Mouse (Mus musculus) spleen, embryonic (tissue): Measurements from ENCODE around the gene Adgrf2.

Source experiments
- CTCF ChIA-PET: fragments of 350-600 bp; sonication (Branson Sonifier 250); formaldehyde crosslinking; loops from one replicate; lab custom pipeline; 2022; lab: Charles Lee

Adgrf2 gene

DNA sequence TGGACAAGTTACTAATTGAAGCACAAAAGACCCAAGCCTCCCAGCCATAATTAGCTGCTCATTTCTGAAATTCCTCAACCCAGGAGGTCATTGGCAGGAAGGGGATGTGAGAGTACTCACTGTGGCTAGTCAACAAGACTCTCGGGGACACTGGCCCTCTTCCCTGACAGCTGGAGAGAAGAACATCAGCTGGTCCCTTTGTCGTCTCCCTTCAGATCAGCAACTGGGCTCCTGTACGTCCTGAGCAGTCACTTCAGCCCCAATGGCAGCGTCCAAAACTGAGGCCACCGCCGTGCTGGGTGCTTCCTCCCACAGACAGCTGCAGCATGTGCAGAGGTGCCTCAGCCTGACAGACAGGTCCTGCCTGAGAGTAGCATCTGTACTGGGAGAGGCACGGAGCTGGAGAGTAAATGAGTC lies at the start of gene Adgrf2:
TSS of gene Adgrf2 (minus strand) at position 379 of the 417 bp plus-strand sequence.
- CTCF ChIA-PET, result no interaction called here

- CTCF ChIA-PET, result no interaction called here
Measured at GRCm38 (mm10) chr17:42790787-42791186, 48.8 kb upstream of the Adgrf2 start.

DNA sequence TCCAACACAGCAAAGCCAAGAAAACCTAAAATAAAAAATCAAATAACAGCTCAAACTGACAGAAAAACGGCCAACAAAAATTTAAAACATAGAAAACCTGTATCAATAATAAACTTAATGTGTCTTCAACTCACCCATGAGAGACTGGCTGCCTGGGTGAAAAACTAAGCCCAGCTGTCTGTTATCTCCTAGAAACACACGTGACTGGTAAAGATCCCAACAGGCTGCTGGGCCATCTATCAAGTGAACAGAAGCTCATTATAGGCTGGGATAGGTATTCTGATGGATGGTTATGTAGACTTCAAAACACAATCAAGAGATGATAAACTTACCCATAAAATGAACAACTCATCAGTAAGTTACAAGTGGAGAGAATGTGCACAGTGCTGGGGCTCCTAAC lies 47.7 kb upstream of the Adgrf2 start:
- CTCF ChIA-PET, result no interaction called here

GRCm38 (mm10) chr17:42788686-42789453 lies 46.9 kb upstream of the Adgrf2 start:
- CTCF ChIA-PET, result no interaction called here

DNA sequence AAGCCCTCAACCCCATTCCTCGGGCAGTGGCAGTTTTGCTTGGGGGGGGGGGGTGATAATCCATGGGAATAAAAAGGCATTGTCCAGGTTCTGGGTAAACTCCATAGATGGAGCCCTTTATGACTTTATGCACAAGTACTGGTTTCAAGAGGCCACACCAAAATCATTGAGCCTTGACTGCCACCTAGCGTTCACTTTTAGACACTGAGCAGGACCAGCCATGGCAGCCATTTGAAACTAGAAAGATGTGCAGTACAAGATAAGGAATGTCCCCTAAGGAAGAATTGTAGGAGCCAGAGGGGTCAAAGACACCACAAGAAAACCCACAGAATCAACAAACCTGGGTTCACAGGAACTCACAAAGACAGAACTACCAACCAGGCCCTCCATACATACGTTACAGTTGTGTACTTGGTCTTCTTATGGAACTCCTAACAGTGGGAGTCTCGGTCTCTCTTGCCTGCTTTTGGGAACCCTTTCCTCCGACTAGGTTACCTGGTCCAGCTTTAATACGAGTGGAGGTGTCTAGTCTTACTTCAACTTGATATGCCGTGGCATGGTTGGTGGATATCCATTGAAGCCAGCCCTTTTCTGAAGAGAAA lies 40.3 kb upstream of the Adgrf2 start:
- CTCF ChIA-PET, result interaction anchor here (0.7 kb wide), 1 partner anchor 29 kb away, joined by 17 read pairs; no protein-coding TSS in a partner anchor

GRCm38 (mm10) chr17:42753791-42754190 lies 11.8 kb upstream of the Adgrf2 start:
- CTCF ChIA-PET, result no interaction called here

DNA sequence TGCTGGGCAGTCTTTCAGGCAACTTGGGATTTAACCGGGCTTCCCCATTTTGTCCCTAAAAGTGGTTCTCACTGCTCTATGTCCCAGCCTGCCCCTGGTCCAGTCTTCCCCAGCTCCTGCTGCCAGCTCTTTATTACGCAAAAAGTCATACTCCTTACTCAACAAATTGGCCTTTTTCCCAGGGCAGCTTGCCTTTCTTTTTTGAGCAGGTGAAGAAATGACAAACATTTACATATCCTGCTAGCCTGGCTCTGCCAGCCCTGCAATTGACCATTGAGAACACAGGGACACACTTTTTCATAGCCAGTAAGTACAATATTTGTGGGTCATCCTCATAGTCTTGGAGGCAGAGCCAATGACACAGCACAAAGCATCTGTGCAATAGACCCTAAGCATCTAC lies 10.2 kb upstream of the Adgrf2 start:
- CTCF ChIA-PET, result no interaction called here

DNA sequence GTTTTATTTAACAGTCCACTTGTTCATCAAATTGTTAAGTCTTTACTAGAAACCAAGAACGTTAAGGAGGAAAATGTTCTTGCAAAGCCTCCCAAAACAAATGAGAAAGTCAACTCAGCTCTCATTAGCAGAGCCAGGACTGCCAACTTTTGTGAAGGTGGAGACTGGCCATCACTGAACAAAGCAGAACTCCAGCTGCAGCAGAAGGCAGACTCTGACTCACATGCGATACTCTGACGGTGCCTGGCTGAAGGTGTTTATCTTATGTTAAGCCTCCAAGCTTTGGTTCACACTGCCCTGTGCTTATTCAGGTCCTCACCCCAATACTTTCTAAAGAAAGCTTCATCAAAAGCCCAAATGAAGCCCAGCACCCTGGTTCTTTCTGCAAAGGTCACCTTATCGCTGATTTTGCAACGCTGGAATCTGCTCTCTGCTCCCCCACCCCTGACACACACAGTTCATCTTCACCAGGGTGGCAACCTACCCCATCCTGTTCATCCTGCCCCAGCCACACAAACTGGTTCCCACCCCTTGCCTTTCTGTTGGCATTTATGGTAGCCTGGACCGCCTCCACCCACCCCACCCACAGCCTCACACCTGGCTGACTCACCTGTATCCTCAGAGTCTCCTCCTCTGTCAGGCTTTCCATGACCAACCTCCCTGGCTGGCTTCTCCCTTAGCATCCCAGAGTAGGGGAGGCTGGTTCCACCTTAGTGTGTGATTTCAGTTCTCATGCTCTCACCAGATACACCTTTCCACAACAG lies 3.9 kb upstream of the Adgrf2 start:
- CTCF ChIA-PET, result no interaction called here

- CTCF ChIA-PET, result no interaction called here
Measured at GRCm38 (mm10) chr17:42742823-42743222, 844 bp upstream of the Adgrf2 start.

DNA sequence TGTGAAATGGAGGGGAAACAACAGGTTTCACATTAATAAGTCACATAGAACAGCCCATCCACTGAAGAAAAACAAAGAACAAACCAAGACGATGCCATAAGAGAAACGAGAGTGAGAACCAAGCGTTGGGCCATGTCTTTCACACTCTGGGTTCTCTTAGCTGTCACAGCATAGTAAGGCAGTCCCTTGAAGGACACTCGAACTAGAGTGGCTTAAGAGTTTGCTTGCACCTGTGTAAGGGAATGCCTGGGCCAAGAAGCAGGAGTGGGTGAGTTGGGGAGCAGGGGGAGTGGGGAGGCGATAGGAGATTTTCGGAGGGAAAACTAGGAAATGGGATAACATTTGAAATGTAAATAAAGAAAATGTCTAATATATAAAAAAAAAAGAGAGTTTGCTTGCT lies 3.2 kb downstream of the Adgrf2 start:
- CTCF ChIA-PET, result no interaction called here

GRCm38 (mm10) chr17:42717161-42717560 lies 24.8 kb downstream of the Adgrf2 start:
- CTCF ChIA-PET, result no interaction called here

GRCm38 (mm10) chr17:42714991-42715390 lies 27.0 kb downstream of the Adgrf2 start:
- CTCF ChIA-PET, result no interaction called here

GRCm38 (mm10) chr17:42710717-42711116 lies 31.3 kb downstream of the Adgrf2 start:
- CTCF ChIA-PET, result no interaction called here

- CTCF ChIA-PET, result no interaction called here
Measured at GRCm38 (mm10) chr17:42705611-42706010, 36.4 kb downstream of the Adgrf2 start.

DNA sequence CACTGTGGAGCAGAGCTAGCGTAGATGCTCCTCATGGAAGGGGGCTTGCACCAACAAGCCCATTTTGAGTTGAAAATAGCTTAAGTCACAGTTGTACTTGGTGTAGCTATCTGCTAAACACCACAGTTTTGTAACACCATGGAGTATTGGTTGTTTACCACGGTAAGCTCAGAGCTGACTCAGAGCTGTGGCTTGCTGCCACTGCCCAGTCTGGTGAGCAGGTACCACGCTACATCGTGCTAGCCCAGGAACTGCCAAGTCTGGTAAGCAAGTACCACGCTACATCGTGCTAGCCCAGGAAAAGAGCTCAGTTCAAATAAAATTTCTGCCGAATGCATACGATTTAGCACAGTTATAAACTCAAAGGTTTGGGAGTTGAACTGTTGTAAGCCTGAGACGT lies 39.8 kb downstream of the Adgrf2 start:
- CTCF ChIA-PET, result no interaction called here

DNA sequence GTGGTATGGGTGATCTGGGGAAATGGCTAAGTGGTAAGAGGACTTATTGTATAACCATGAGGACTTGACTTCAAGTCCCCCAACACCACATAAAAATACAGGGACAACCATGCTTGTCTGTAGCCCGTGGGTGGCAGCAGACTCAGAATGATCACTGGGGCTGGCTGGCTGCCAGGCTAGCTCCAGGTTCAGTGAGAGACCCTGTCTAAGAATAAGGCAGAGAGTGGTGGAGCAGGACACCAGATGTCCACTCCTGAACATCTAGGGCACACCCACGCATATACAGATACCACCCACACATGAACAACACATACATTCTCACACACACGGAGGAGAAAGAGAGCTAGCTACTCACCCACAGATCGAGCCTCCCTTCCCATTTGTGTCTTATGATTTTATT lies 47.2 kb downstream of the Adgrf2 start:
- CTCF ChIA-PET, result no interaction called here

DNA sequence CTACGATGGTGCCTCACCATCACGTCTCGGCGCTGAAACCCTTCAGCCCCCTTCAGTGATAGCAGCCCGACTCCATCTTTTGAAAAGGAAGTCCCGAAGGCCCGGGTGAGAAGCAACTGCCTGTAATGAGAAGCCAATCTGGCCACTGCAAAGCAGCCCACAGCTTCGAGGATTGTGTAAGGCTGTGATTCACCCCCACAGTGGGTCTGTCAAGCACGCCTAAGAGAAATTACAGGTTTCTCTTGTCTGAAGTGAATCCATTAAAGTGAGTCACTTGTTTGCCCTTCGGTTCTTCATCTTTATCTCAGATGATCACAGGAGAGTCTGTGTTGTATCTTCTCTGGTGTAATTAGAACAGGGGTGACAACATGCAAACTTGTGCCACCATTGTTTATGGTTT lies 49.8 kb downstream of the Adgrf2 start, which contains the start of gene Adgrf4:
TSS of gene Adgrf4 (minus strand) at position 149 of the 400 bp plus-strand sequence.
- CTCF ChIA-PET, result no interaction called here

DNA sequence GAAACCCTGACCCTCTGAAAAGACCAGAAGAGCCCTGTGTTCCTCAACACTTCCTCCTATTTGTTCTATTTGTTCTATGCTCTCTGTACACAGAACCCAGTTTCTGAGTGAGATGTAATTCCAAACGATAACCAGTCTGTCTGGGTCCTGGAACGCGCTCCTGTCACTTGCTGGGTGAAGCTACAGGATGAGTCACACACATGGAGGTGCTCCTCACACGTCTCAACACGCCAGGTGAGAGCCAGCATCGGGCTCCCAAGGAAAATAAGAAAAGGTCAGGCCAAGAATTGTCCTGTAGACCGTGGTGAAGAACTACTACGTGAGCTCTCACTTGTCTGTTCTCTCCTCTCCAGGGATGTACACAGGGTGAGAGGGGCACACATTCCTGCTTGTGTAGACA lies 51.4 kb downstream of the Adgrf2 start:
- CTCF ChIA-PET, result no interaction called here
